Mouse (Mus musculus) Muller cell, postnatal 12 days (primary cell): ENCODE measurements at regions not wholly inside any gene's neighbourhood (a gene's known extent, or its start where the extent isn't known, plus 50 kb on each side); places are given as distances from the start of the nearest gene placed in this dataset.

ENCODE experiments used
- DNase-seq: peaks from one replicate; pipeline ENCODE4 v3.0.0-alpha.2; 2015; ENCODE audit errors: inconsistent ontology term

GRCm38 (mm10) chr9:101402544-101403194 lies 151.1 kb upstream of the Ppp2r3a start:
- DNase-seq, result no peak

DNA sequence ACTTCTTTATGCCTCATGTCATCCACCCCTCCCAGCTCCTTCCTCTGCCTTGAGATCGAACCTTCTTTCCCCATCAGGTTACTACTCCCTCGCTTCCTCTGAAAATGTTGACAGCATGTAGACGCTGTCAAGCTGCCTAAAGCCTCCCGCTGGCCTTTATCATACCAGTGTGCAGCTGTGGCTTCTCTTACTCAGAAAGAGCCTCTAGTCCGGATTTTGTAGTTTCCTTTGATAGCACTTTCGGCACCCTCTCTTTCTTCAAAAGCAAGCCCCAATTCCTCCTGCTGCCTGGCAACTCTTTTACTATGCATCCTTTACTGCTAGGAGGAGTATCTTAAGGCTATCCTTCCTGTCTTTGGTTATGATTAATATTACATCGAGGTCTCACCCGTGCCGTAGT lies 149.8 kb upstream of the Ppp2r3a start:
- no peak for DNase-seq

DNA sequence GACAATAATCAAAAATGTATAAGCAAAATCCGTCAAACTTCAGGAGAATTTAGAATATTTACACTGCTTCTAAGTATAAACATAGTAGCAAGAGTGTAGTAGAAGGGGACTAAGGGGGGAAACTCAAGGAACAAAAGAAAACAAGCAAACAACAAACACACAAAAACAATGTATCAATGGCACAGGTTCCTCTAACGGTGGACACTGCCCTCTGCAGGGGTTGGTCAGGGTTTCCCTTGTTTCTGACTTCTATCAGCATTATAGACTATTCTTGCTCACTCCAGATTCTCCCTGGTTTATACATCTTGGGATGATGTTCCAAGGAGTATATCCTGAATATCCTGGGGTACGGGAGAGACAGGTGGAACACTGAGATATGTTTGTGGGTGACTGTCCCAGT lies 147.3 kb upstream of the Ppp2r3a start:
- DNase-seq, result no peak

DNA sequence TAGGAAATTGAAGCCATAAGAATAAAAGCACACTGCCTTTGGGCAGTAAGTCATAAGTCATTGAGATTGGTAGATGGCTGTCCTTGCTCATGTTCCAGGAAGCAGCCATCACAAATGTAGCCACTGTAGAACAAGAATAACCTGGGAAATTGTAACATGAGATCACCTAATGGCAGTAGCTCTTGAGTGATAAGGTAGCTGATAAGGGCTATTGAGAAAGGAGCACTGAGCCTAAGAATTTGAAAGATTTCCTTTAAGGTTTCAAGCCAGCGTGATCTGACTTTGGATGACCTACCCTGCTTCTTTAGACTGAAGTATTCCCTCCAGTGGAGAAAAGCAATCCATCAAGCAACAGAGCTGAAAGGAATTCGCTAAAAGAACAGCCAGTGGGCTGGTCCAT lies 117.8 kb upstream of the Ppp2r3a start:
- DNase-seq, result no peak

DNA sequence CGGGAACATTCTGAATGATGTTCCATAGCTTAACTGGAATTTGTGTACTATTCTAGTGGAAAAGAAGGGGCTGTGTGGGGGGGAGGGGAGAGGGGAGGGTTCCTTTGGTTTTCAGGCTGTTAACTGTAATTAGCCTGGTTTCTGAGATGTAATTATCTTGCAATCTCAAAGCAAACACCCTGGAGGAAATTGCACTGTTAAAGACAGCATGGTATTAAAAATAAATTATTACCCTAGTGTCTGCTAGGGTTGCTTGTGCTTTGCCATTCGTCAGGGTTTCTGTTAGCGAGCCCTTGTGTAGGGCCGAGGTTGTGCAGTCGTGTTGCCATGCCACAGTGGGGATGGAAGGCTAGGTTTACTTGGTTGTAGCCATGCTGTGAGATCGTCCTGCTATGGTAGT lies 105.0 kb upstream of the Ppp2r3a start:
- DNase-seq, result no peak

DNA sequence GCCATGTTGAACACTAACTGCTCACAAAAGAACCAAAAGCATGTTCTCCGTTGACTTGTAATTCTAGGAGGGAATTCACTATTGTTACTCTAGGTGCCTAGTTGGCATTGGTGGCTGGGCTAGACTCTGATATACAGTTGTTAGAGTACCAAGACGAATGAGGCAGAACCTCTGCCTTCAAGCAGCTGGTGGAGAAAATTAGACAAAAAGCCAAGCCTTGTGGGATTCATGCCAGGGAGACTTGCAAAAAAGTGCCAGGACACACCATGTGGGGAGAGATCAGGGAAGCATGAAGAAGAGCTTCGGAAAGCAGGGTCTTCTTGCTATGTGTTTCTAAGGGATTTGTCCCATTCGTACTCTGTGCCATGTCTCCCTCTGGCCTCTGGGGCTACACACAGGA lies 97.2 kb upstream of the Ppp2r3a start:
- DNase-seq, result no peak

GRCm38 (mm10) chr9:101342887-101343286 lies 91.3 kb upstream of the Ppp2r3a start:
- peak; percentile 17 for DNase-seq

DNA sequence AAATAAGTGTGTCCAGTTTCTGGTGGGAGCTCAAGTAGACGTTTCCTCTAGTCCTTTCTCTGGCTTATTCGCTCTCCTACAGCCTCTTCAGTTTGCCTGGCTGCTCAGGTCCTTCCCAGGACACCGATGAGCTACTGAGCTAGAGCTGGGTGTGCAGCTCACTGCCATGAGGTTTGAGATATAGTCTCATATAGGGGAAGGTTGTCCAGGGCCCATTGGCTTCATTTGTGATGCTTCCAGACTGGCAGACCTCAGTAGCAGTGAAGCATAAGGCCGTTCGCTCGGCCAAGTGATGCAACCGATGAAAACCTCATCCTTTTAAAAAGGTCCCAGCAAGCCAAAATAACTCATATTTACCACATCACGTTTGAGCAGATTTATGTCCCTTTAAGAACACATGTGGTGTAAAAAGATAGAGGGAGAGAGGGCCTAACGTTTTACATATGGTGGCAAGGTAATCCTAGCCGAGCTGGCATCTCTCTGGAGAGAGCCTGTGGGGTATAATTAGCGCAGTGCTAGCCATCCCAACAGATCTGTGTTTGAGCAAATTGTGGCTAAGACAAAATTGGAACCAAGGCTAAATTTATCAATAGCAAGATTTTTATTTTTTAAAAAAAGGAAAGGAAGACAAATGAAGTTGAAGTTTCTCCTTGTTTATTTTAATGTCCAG lies 89.3 kb upstream of the Ppp2r3a start:
- DNase-seq, result no peak

GRCm38 (mm10) chr9:101329032-101329824 lies 77.6 kb upstream of the Ppp2r3a start:
- peak; percentile 51 for DNase-seq

DNA sequence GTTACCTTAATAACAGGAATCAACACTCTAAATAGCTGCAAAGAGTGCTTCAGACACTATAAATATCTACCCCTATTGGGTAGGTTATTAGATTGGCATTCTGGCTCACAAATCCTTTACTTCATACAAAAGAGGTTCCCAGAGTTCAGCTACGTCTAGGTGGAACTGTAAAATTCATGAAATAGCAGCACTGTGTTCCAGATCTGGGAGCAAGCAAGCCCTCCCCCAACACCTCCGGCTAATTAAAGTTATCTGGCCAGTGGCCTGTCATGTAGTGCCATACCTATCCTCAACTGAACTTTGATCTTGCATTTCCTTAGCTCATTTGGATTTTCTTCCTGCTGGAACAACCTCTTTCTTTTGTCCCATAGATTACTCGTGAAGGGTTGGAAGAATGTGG lies 75.4 kb upstream of the Ppp2r3a start:
- DNase-seq, result no peak

- peak; percentile 40 for DNase-seq
Observed at GRCm38 (mm10) chr9:101314036-101314435, 62.4 kb upstream of the Ppp2r3a start.

DNA sequence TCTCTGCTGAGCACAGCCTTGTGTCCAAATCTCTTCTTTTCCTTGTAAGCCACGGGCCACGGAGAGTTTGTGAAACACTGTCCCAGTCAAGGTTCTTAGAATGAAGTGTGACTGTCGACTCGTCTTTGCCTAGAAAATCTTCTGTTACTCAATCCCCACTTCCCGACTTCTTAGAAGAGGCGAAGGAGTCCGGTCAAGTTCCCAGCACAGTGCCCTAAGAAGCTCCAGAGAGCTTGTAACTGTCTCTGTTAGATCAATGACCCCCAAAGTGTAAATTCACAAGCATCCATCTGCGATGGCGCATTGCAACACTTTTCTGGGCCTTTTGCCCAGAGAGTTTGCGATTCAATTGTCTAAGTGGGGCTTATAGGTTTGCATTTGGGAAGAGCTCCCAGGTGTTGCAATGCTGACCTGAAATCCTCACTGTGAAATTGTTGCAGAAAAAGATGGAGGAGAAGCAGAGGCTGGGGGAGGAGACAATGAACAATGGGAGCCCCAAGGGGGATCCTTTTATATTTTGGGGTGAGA lies 54.9 kb upstream of the Ppp2r3a start:
- DNase-seq, result no peak

DNA sequence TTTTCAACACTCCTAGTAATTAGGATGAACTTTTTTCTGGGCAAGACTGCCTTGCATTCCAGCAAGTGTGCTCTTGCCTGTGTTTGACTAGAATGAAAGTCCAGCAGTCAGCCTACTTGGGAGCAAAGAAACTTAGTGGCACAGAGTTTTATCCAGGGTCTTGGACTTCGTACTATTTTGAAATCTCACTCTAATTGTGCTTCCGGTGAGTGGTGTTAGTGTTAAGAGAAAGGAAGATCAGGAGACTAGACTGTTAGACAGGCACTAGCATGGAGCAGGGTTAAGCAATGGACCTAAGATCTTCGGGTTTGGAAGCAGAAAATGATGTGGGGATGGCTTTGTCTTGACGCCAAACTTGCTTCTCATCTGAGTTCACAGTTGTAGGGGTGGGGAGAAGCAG lies 54.1 kb upstream of the Ppp2r3a start:
- DNase-seq, result no peak
